Mouse (Mus musculus) bone marrow, adult 2 months (tissue): ENCODE data around the gene Cfb. TPM values are rescaled to one million over a fixed set of nuclear protein-coding genes. Genes with fewer than 3 reads are reported as not detected.
"Not testable (repeated sequence)": the region's sequence is repeated elsewhere in the genome, so short reads cannot be mapped to it uniquely, and the experiment has no call there.

Experiments
- H3K27ac ChIP-seq: fragments of 200-500 bp; 2 replicates; pipeline ENCODE4 v1.5.1; 2012; ENCODE audit warnings: low read depth, mild to moderate bottlenecking, control low read depth, inconsistent platforms, low read length; ENCODE audit not compliant: control insufficient read depth, poor library complexity, insufficient read depth
- H3K4me1 ChIP-seq: fragments of 200-500 bp; 2 replicates; pipeline ENCODE4 v1.6.1; 2011; ENCODE audit warnings: low read length; ENCODE audit not compliant: control insufficient read depth, insufficient read depth
- H3K4me3 ChIP-seq: fragments of 200-500 bp; replicated peaks from 2 replicates; pipeline ENCODE3; 2011; ENCODE audit warnings: mild to moderate bottlenecking, low read depth, low read length, control low read depth; ENCODE audit not compliant: control insufficient read depth
- CTCF ChIP-seq: fragments of 200-500 bp; IDR thresholded peaks from 2 replicates; pipeline ENCODE4 v1.5.1; 2011; ENCODE audit warnings: low read length, control low read depth; ENCODE audit not compliant: control insufficient read depth, insufficient read depth
- POLR2A ChIP-seq: fragments of 200-500 bp; IDR thresholded peaks from 2 replicates; pipeline ENCODE4 v1.6.1; 2011; ENCODE audit warnings: low read depth, mild to moderate bottlenecking, control low read depth, low read length, borderline replicate concordance; ENCODE audit not compliant: control insufficient read depth
- WGBS: fragments of 180-500 bp; shearing (Covaris S2); methylation state at CpG from one replicate; pipeline ENCODE4 v1.1.7; 2018; 5-methylcytosine and 5-hydroxymethylcytosine counted together
- polyA plus RNA-seq: library from polyadenylated mRNA; stranded (reverse); fragments of >200 nt; gene quantifications from 2 replicates; pipeline ENCODE4 v1.2.4, GENCODE M21; 2011; ENCODE audit warnings: low replicate concordance; ENCODE audit not compliant: missing spikeins, insufficient read depth, insufficient read length

Gene Cfb
- 8.4 and 14.5 TPM in 2 replicates for polyA plus RNA-seq

GRCm38 (mm10) chr17:34862416-34863081 lies at the start of gene Cfb:
Gene Cfb, minus strand, starts transcription at chr17:34862518.
- 43% methylated on average over 8 of the region's 8 CpGs for WGBS
- TF ChIP-seq POLR2A (no peak), CTCF (no peak)
- Histone ChIP-seq H3K4me1 (no peaks in the 10 kb centered on the region), H3K27ac (no peak within 1 kb of the TSS), H3K4me3 (no peak within 1 kb of the TSS)

GRCm38 (mm10) chr17:34911945-34912351 lies 49.6 kb upstream of the Cfb start:
- no peak overlapping the region for H3K4me3 ChIP-seq
- TF ChIP-seq POLR2A = 0 out of 2 replicates have a peak, but pooled peaks have one; percentile 14
- peak; percentile 98 for TF ChIP-seq CTCF
- WGBS = 34% methylated on average over 5 of the region's 5 CpGs

GRCm38 (mm10) chr17:34910982-34911381 lies 48.7 kb upstream of the Cfb start:
- no peak overlapping the region for H3K27ac ChIP-seq
- WGBS = 88% methylated on average over 10 of the region's 10 CpGs
- TF ChIP-seq CTCF (no peak), POLR2A (no peak)

More at GRCm38 (mm10) chr17:34911945-34912351, 49.6 kb upstream of the Cfb start:
- Histone ChIP-seq H3K27ac (no peak overlapping the region), H3K4me1 (no peaks in the 10 kb centered on the region)

GRCm38 (mm10) chr17:34902895-34903294 lies 40.6 kb upstream of the Cfb start:
- Histone ChIP-seq H3K4me1 (no peaks in the 10 kb centered on the region), H3K4me3 (no peak overlapping the region), H3K27ac (no peak overlapping the region)
- WGBS = 91% methylated on average over 9 of the region's 9 CpGs
- TF ChIP-seq POLR2A = no peak
- TF ChIP-seq CTCF = no peak

More at GRCm38 (mm10) chr17:34910982-34911381, 48.7 kb upstream of the Cfb start:
- no peak overlapping the region for H3K4me3 ChIP-seq
- H3K4me1 ChIP-seq = no peaks in the 10 kb centered on the region

GRCm38 (mm10) chr17:34901948-34902347 lies 39.6 kb upstream of the Cfb start:
- H3K4me3 ChIP-seq, H3K4me1 ChIP-seq, H3K27ac ChIP-seq: not testable (repeated sequence)
- WGBS = 67% methylated on average over 10 of the region's 10 CpGs

- H3K4me3 ChIP-seq, H3K4me1 ChIP-seq, H3K27ac ChIP-seq: not testable (repeated sequence)
Observed at GRCm38 (mm10) chr17:34900826-34901225, 38.5 kb upstream of the Cfb start.

GRCm38 (mm10) chr17:34899890-34900243 lies 37.5 kb upstream of the Cfb start:
- H3K4me3 ChIP-seq = peak overlapping the region; percentile 84
- TF ChIP-seq CTCF (no peak), POLR2A (no peak)
- under 1% methylated on average over 5 of the region's 5 CpGs for WGBS
- H3K27ac ChIP-seq = peak overlapping the region; percentile 76
- H3K4me1 ChIP-seq = peaks cover 5% of the 10 kb centered on the region

GRCm38 (mm10) chr17:34899053-34899889 lies 37.0 kb upstream of the Cfb start:
- TF ChIP-seq POLR2A = no peak; the same call in 1 of the 2 replicates
- no peak for TF ChIP-seq CTCF
- Histone ChIP-seq H3K4me3 (peak overlapping the region; percentile 84), H3K27ac (peak overlapping the region; percentile 76), H3K4me1 (peaks cover 5% of the 10 kb centered on the region)
- WGBS = 2% methylated on average over 42 of the region's 45 CpGs
